Mouse (Mus musculus) cerebellum, adult 9-11 months (tissue): ENCODE measurements around the gene Chaf1a.

Experiments used
- DNase-seq: peaks from one replicate; pipeline ENCODE4 v3.0.0; 2022

Gene Chaf1a

DNA sequence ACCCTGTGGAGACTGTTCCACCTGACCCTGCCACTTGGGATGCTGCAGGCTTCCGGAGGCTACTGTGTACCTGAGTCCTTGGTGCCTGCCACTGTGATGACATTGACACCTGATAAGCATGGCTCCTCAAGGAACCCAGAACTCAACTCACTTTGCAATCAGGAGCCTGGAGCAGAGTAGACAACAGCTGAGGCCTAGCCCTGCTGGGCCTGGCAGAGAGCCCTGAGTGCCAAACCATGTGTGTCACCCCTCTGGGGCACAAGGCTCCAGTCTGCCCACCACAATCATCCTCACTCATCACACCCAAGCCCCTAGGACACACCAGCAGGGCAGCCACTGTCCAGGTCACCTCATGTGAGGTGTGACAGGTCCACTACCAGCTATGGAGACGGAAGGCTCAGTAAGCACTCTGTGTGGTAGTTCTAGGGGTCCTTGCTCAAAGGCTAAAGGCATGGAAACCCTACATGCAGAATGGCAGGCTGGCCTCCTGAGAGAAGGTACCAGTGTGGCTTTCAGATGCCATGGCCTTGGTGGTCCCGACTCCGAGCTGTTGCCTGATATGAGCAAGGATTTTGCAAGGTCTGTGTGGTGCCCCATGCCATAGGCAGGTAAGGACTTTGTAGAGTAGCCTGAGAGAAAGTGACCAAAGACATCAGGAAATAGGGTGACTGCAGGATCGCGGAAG lies 19.7 kb upstream of the Chaf1a start:
- DNase-seq = peak; percentile 57

DNA sequence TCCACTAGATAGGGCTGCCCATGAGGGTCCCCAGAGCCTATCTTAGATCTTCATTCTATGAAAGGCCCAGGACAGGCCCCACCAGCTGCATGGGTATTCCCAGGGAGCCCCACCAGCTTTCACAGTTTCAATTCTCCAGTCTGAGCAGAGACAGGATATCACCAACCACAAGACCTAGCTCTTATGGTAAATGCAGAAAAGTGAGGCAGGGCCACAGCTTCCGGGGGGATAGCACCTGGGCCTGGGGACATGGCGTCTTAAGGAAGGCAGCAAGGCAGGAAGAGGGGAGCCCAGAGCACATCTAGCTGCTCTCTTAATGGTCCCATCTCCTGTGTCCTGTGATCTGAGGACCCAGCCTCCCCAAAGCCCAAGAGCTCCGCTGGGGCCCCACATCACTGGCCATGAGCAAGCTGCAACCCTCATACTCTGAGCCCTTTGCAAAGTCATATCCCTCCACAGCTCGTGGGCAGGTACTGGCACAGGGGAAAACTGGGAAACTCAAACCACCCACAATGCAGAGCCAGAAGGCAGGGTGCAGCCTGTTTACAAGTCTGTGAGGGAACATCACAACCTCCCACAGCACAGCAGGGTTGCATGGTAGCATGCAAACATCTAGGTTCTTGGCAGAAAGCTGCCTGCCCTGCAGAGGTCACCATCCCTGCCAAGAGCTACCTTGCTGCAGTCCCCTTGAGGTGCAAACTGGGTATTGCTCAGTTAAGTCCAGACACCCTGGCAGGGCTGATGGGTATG lies 18.9 kb upstream of the Chaf1a start:
- DNase-seq = peak; percentile 64

DNA sequence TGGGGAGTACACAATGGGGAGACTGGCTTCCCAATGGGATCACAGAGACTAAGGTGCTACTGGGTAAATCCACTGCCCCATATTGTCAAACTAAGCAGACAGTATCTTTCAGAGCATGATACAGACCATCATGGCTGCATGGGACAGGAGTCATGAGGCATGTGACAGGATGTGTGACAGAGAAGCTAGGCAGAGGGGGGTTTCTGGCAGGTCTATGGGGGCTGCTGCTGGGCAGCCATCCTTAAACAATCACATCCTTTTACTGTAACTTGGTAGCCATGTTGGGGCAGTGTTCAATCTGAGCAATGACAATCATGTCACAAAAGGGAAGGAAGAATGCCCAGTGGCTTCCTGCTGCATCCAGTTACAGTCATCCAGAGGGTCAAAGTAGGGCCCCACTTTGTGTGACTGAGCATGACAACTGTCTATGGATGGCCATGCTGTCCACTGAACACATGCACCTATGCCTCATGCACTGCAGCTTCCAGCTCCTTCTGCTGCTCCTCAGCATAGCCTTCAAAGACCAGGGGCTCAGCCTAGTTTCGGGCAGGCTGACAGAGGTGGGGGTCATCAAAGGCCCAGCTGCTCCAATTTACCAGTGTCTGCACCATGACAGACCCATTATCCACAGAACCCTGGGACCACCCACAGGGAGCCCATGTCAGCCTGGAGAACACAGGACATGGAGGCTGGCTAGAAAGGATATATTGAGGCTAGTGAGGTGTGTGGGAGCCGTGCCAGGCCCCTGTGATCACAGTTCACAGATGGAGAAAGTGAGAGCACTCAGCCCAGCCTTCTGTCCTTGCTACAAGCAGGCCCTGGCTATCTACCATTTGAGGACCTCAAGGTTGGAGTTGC lies 17.9 kb upstream of the Chaf1a start:
- peak; percentile 84 for DNase-seq

DNA sequence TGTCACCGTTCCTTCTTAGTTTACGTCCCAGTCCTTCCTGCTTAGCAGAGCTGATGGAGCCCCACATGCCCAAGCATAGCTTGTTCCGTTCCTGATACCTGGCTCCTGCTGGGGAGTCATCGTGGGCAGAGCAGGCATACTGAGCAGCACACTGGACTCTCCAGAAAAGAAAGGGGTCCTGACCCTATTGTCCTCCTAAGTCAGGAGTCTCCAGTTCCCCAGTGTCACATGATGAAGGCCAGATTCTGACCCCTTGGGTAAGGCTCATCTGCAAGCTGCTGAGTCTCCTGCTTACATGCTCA lies 17.3 kb upstream of the Chaf1a start:
- no peak for DNase-seq

DNA sequence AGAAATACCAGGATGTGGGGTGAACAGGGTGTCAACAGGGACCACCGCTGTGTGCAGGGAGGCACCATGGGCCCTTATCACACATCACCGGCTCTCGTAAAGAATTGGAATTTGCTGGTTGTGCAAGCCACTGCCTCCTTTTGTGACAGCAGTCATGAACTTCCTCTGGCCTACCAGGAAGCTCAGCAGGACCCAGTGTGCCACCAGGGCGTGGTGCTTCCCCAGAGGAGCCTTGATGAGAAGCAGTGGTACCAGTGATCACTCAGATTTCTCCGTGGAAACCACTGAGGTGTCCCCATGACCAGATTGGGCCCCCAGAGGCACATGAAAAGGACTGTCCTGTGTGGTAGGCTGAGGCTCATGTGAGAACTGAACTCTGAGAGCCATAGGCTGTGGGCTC lies 16.9 kb upstream of the Chaf1a start:
- DNase-seq = peak; percentile 37

DNA sequence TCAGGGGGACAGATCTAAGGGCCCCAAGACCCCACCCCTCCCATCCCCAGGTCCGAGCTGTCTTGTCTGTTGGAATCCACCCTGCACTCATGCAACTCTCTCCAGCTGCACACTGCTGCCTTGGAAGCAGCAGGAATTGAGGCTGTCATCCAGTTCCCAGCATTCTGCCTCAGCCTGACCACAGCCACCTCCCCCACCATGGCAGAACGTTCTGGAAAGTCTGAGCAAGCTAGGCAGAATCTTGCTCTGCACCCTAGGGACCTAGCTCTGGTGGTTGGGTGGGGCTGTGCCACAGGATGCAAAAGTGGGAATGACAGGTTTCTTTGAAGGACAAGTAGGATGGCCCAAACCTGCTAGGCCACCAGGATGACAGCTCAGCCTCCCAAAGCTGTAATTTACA lies 15.8 kb upstream of the Chaf1a start:
- DNase-seq = peak; percentile 31

DNA sequence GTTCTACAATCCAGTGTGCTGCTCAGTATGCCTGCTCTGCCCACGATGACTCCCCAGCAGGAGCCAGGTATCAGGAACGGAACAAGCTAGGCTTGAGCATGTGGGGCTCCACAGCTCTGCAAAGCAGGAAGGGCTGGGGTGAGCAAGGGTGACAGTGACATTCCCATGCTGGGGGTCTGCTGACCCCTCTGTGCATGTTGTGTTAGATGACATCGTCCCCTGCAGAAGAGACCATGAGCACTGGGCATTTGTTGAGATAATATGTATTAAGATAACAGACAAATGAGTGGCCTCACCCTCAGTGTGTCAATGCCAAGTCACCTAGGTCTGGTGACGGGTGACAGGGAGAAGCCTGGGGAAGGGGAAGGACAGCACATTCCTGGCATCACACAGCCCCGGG lies 15.3 kb upstream of the Chaf1a start:
- peak; percentile 36 for DNase-seq

DNA sequence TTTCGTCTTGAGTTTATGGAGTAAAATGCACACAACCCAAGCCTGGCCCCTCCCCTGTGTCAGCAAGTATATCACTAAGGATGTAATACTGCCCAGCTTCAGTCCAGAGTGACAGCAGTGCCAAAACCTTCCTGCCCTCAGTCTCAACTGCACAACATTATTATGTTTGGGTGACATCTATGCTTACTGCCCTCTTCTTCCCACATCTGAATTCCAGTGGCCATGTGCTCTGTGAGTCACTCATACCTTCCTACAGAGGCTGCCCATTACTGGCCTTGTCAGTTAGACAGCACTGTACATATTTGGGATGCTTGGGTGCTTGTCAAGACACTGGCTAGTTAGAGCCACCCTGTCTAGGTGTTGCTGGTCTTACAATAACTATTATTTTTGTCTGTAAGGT lies 13.9 kb upstream of the Chaf1a start:
- peak; percentile 27 for DNase-seq

DNA sequence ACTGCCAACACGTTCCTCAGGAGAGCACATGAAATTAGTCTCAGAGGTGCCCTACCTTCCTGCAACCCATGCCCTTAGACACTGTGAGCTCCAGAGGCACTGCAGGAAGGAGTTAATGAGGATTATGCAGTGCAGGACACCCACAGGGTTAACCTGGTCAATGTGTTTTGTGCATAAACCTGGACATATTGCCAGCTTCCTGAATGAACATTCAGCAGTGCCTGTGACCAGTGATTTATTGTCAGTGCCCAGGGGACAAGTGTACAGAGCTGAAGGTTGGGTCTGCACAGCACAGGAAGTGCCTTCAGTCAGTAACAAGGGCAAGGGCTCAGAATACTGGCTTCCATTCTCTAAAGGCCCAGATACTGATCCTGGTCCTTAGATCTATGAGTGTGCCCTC lies 13.4 kb upstream of the Chaf1a start:
- DNase-seq = peak; percentile 40

DNA sequence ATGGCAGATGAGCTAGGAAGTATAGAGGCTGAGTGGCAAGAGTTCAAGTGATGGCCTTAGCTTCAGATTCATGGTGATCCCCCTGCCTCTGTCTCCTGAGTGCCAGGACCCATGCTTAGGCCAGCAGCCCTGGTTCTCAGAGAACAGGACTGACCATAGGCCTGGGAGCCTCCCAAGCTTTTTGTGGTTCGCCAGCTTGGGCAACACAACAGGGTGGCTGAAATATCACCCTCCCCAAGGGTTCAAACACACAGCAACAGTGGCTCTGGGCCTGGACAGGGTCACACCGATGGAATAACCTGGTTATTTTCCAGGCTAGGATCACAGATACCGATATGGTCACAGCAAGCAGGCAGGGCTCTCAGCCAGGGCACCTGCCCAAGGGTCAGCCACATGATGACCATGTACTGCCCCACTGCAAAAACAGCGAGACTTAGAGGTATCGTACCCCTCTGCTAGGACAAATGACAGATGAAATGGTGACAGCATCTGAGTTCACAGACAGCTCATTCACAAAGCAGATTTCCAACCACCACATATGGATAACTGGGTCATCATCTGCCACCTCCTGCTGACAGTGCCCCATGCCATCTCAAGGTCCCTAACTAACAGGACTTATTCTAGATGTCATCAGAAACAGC lies 12.3 kb upstream of the Chaf1a start:
- DNase-seq = peak; percentile 80

DNA sequence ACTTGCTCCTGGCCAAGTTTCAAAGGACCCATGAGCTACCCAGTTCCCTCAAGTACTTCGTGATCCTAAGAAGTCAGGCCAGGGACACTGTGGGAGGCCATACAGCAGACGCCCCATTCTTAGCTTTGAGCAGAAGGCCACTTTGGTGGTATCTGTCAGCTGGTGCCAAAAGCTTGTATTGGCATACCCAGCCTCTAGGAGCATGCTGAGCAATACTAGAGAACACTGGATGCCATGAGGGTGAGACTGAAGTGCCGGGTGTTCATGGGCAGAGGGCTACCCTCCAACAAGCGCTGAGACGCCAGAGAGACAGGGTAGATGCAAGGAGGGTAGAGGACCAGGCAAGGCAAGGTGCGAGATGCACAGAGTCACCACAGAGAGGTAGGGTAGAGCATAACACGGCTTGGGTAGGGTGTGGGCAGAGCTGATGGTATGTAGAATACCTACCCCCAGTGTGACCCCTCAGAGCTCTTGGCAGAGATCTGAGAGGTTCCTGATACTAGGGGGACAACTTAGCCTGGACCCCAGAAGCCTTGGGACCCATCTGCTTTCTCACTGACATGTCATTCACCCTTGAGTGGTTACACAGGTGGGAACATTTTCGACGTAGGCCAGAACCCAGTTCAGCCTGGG lies 9.9 kb upstream of the Chaf1a start:
- DNase-seq = peak; percentile 64

DNA sequence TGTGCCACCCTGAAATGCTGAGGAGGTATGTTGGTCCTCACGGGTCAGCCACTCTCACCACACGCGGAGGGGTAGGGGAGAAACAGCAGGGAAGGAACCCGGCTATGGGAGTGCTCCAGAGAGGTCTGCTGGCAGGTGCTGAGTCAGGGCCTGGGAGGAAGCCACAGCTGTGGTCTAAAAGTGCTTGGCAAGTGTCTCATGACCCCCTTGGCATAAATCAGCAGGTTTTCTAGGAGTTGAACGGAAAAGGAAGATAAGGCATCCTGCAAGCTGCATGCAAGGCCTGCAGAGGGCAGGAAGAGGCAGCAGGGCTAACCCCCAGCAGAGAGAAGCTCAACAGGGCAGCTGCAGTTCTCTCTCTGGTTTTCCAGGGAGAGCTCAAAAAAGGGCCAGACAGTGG lies 9.3 kb upstream of the Chaf1a start:
- DNase-seq = peak; percentile 60

DNA sequence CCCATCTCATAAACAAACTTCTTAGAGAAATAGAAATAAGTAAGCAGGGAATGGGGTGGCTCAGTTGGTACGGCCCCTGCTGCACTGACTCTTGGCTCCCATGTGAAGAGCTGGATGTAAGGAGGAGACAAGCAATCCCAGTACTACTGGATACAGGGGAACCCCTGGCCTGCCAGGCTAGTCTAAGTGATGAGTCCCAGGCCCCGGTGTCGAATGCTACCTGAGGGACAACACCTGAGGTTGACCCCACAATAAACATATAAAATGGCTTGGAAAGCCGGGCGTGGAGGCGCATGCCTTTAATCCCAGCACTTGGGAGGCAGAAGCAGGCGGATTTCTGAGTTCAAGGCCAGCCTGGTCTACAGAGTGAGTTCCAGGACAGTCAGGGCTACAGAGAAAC lies 8.8 kb upstream of the Chaf1a start:
- DNase-seq = peak; percentile 46

DNA sequence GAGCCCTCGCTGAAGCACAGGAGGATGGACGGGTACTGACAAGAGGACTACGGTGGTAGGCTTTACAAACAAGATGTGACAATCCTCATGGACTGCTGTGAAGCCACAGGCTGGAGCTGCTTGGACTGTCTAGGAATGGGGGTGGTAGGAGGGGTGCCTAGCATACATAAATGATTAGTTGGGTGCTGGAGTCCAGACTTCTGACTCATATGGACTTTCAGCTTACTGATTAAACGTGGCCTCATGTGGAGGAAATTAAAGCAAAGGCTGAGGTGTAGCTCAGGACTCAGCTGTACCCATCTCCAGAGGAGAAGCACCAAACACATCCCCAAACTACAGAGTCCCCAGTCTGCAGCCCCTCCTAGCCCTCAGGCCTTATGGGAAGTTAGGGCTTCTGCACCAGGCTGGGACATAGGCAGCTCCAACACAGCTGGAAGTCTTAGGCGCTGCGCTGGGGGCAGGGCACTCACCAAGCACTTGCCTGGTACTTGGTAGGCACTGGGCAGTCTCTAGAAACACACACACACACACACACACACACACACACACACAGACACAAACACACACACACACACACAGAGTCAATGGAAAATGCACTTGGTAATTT lies 8.0 kb upstream of the Chaf1a start:
- peak; percentile 42 for DNase-seq

DNA sequence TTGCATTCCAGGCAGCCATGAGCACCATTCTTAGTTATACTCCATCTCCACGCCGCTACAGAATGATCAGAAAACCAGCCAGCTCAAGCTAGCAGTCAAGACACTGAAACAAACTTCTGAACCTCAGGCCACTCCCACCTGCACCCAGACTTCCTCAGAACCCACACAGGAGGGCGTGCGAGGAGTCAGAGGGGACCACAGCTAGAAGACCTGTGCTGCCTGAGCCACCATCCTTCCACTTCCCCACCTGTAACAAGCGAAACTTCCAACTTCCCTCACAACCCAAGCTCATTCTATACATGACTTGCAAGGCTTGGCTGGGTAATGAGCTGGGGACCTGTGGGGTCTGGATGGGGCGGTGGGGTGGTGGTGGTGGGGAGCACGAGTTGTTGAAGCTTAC lies 7.4 kb upstream of the Chaf1a start:
- peak; percentile 23 for DNase-seq

DNA sequence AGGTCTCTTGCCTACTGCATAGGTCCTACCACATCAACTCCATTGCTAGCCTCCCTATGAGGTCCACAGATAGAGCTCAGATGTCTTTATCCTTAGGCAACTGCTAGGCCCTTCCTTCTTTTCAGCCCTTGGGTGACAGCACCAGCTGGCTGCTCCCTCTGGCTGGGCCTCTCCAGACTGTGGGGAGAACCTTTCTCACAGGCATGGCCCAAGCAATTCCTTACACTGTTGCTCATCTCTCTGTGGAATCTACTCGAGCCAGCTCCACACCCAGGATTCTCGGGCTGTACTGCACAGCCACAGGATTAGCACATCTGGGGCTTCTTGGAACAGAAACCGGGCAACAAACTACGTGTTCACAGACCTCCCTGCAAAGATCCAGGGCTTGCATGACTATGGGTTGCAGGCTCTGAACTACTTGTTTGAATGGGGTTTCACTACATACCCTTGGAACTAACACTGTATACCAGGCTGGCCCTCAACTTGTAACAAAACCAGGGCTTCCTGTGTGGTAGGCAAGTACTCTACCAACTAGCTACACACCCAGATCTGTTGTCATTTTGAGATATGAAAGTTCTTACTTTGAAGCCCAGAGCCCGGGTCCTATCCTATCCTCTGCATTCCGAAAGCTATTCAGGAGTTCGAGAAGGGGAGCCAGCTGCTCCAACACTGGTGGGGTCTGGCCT lies 6.1 kb upstream of the Chaf1a start:
- DNase-seq = peak; percentile 43

DNA sequence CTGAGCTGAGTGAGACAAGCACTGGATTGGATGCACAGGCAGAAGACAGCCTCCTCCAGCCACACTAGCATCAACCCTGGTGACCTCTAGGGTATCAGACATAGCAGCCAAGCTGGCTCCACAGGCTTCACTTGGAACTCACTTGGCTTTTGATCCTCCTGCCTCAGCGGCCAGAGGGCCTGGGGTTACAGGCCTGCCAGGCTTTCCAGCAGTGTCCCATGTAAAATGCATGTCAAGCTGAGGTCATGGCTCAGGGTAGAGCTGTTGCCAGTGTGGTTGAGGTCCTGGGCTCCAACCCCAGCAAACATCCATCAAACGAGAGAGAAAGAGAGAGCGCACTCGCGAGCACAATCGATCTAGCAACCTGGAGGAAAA lies 5.5 kb upstream of the Chaf1a start:
- DNase-seq = peak; percentile 41

DNA sequence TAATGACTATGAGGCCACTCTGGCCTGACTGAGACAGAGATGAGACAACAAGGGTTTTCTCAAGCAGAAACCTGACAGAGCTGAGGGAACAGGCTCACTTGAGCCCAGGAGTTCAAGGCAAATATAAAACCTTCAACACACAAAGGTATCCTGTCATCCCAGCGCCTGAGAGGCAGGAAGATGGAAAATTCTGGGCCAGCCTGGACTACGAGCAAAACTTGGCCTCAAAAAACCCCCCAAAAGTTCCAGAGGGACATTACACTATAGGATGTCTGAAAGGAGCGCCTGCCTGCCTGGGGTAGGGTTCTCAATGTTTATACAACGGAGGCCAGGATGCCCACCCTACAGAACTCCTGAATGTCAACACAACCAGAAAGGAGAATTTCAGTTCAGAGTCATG lies 5.0 kb upstream of the Chaf1a start:
- peak; percentile 28 for DNase-seq

DNA sequence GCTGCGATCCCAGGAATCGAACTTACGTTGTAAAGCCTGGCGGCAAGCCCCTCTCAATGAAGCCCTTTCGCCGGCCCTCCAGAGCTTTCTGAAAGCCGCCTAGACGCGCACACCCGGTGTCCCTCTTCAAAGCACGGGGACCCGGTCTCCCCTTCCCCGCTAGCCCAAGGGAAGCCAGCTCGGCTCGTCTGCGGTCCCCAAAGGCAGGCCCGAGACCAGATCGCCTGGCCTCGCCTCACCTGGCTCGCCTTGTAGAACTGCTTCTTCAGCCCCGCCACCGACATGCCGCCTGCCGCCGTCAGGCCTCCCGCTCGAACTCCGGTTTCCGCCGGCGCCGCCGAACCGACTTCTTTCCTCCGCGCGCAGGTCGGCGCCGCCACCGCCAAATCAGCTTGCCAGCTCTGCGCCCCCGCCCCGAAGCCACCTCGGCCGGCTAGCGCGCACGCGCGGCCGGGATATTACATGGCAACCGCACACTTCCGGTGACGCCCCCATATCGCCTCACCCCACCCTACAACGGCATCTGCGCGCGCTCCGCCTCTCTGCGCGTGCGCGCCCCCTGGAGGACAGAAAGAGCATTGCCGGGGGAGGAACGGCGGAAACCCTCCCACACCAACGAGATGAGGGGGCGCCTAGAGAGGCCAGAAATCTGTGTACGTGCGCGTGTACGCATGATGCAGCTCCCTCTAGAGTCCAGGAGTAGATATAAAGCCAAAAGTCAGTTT lies 3.9 kb upstream of the Chaf1a start, which contains the start of gene Sh3gl1:
TSS of gene Sh3gl1 (minus strand) at position 460 of the 725 bp plus-strand sequence.
- DNase-seq = peak; percentile 99

DNA sequence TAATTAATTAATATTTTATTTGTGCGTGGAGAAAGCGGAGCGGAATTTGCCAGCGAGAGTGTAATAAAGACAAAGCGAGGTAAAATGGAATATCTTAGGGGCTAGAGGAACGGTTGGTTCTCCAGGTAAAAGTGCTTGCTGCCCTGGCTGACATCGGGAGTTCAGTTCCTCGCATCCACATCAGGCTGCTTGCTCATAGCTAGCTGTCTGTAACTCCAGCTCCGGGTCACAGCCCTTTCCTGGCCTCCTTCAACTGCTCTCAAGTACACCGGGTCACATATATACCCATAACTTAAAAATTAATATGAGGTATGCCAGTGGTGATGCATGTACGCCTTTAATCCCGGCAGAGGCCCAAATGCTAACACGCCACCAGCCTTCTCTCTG lies 3.3 kb upstream of the Chaf1a start:
- DNase-seq = no peak
